Comparison of ENCODE assay signal across 12 mouse cellular contexts in the genomic region with DNA sequence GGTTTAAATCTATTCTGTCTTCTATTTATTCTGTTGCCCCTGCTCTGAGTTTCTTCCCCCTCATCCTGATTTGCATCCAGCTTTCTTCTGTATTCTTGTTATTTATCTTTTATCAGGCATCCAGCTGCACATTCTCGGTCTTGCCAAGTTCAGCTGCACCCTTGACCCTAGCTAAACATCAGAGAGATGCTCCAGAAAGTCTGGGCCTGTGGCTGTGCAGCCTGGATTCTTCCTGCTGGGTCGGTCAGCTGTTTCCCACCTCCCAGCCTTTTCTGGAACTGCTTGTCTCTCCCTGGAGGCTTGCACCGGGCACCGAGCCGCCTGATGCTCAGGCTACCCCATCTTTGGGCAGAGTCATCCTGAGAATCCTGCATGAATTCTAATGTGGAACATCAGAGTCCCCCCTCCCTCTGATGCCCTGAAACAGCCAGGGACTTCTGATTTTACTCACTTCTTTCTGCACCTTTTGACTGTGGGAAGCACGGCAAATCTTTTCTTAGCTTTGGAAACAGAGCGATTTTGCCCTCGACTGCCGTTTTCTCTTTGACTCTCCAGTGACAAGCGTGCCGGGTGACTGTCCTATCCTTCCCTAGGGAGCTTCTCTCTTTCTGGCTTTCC. TPM values are rescaled to one million over a fixed set of nuclear protein-coding genes. Genes with fewer than 3 reads are reported as not detected.
DNase-seq lines count a peak whose midpoint lies in the region; TF ChIP-seq lines count a peak whose summit lies in the region.
"Had no signal": no experiment of that assay in that cellular context is flagged by ENCODE, and none has a peak within 500 bp of the region (broad histone marks: within the 10 kb centered on the region; RNA-seq: fewer than 3 reads in every experiment).

No protein-coding gene starts in this region.

- peak overlapping the region; percentile 39; the same call in 1 of the 2 replicates for H3K27ac ChIP-seq in layer of hippocampus, adult 2 months
- H3K27ac ChIP-seq: embryonic facial prominence, embryonic 12.5 days; hindbrain, postnatal 0 days; macrophage; neural tube, embryonic 13.5 days had no signal

- intact Hi-C loops in heart, postnatal 10 days (cut with DNase I), result no loop called here

- peak; percentile 38 for DNase-seq in adrenal gland, adult 2 months
- no peak for DNase-seq in adrenal gland, adult (ENCODE audit: inconsistent age in 2 of 2, low spot score in 1 of 2)
- no peak for DNase-seq in layer of hippocampus, adult 2 months (ENCODE audit: low spot score in 2 of 2)
- no peak for DNase-seq in layer of hippocampus, postnatal 36 days
- peak; percentile 36 to 44 for DNase-seq in heart, postnatal 10 days
- peak; percentile 51 for DNase-seq in lung, postnatal 25 days (ENCODE audit: low spot score)
- DNase-seq in layer of hippocampus, postnatal 25 days (ENCODE audit: extremely low spot score in 1 of 2, low spot score in 1 of 2), result no peak
- DNase-seq in B cell, adult 2 months, result no peak

- TF ChIP-seq CTCF in layer of hippocampus, adult 2 months (conservative IDR thresholded peaks at IDR 0.05), result no peak

- no peak overlapping the region for H3K4me3 ChIP-seq in layer of hippocampus, adult 2 months
- H3K4me3 ChIP-seq: embryonic facial prominence, embryonic 12.5 days; neural tube, embryonic 13.5 days had no signal

RNA-seq across cellular contexts. Expression of a gene that starts 30.5 kb away (rescaled TPM):
- total RNA-seq in adrenal gland, adult 2 months (2021), result 10 to 100 TPM; 17.4 to 24.1 TPM
- polyA plus RNA-seq in adrenal gland, adult 2 months (2012; rRNA removed), result 103 and 105 TPM in 2 replicates
- 10 to 100 TPM; 21.1 to 21.6 TPM for total RNA-seq in layer of hippocampus, adult 2 months (2021)
- 10 to 100 TPM; 20.7 to 23.3 TPM for total RNA-seq in layer of hippocampus, postnatal 36 days (2021)
- total RNA-seq in heart, postnatal 10 days (2021), result 1 to 10 TPM; 4.7 to 7.5 TPM
- total RNA-seq in layer of hippocampus, postnatal 25 days (2021), result 10 to 100 TPM; 20.9 to 23.1 TPM

Comparison
In these comparisons a context has a peak if more than half of its experiments do, and no peak if none do; other contexts are left out.
1. DNase-seq: peak in adrenal gland, adult 2 months (single experiment), heart, postnatal 10 days (2 of 2) and lung, postnatal 25 days (single experiment); none in adrenal gland, adult (0 of 2), layer of hippocampus, adult 2 months (0 of 2), layer of hippocampus, postnatal 36 days (0 of 2), layer of hippocampus, postnatal 25 days (0 of 2) and B cell, adult 2 months (0 of 2).